In genomic region chr11:114786326-114786725, GRCm38 (mm10) we compare ENCODE assay signal across 9 mouse cellular contexts. TPM values are rescaled to one million over a fixed set of nuclear protein-coding genes. Genes with fewer than 3 reads are reported as not detected.
DNase-seq lines count a peak whose midpoint lies in the region; ATAC-seq lines count a peak whose summit lies in the region.
"Had no signal": no experiment of that assay in that cellular context is flagged by ENCODE, and none has a peak within 500 bp of the region (broad histone marks: within the 10 kb centered on the region; RNA-seq: fewer than 3 reads in every experiment).

No protein-coding gene starts in this region.

- H3K9me3 ChIP-seq in heart, embryonic 16.5 days (replicated peaks; ENCODE audit: control insufficient read depth, low read length) = no peaks in the 10 kb centered on the region
- no peaks in the 10 kb centered on the region for H3K9me3 ChIP-seq in forebrain, embryonic 12.5 days
- H3K9me3 ChIP-seq in limb, embryonic 13.5 days = no peaks in the 10 kb centered on the region

- no peak for DNase-seq in heart, postnatal 4 days
- DNase-seq in R1 (ENCODE audit: low read depth, low spot score) = peak; percentile 44
- DNase-seq in right cerebral cortex, postnatal 36 days (ENCODE audit: low spot score in 2 of 2) = peak; percentile 61 to 64
- DNase-seq in spleen, adult 18-20 months = no peak
- DNase-seq in cerebellum, adult 9-10 months = no peak

- H3K4me2 ChIP-seq in heart, embryonic 16.5 days (ENCODE audit: low read depth, low read length) = peak overlapping the region; percentile 56
- H3K4me2 ChIP-seq in forebrain, embryonic 12.5 days = peak overlapping the region; percentile 55
- H3K4me2 ChIP-seq in limb, embryonic 13.5 days (replicated peaks) = peak overlapping the region; percentile 61

- peaks cover 6% of the 10 kb centered on the region; the same call in 1 of the 2 replicates for H3K4me1 ChIP-seq in heart, embryonic 16.5 days (ENCODE audit: control insufficient read depth, insufficient read depth, low read length)
- H3K4me1 ChIP-seq in forebrain, embryonic 12.5 days = peaks cover 30% of the 10 kb centered on the region
- H3K4me1 ChIP-seq in limb, embryonic 13.5 days = peaks cover 8% of the 10 kb centered on the region

- 1% methylated on average over 43 of the region's 43 CpGs for WGBS in heart, embryonic 16.5 days
- 1% methylated on average over 43 of the region's 43 CpGs for WGBS in forebrain, embryonic 12.5 days
- 2% methylated on average over 43 of the region's 43 CpGs for WGBS in limb, embryonic 13.5 days

- peak overlapping the region; percentile 30; the same call in 1 of the 2 replicates for H3K9ac ChIP-seq in heart, embryonic 16.5 days (ENCODE audit: low read length)
- peak overlapping the region; percentile 40; the same call in 1 of the 2 replicates for H3K9ac ChIP-seq in forebrain, embryonic 12.5 days
- H3K9ac ChIP-seq in limb, embryonic 13.5 days = peak overlapping the region; percentile 48; the same call in 1 of the 2 replicates

- no peak overlapping the region for H3K27ac ChIP-seq in heart, embryonic 16.5 days (ENCODE audit: low read length)
- no peak overlapping the region for H3K27ac ChIP-seq in forebrain, embryonic 12.5 days
- no peak overlapping the region for H3K27ac ChIP-seq in limb, embryonic 13.5 days

- H3K4me3 ChIP-seq in heart, embryonic 16.5 days (ENCODE audit: low read length) = peak overlapping the region; percentile 38
- peak overlapping the region; percentile 33 for H3K4me3 ChIP-seq in forebrain, embryonic 12.5 days (replicated peaks)
- H3K4me3 ChIP-seq in limb, embryonic 13.5 days = peak overlapping the region; percentile 36

- H3K27me3 ChIP-seq in heart, embryonic 16.5 days (ENCODE audit: control insufficient read depth, insufficient read depth, low read length) = peaks cover 77% of the 10 kb centered on the region
- H3K27me3 ChIP-seq in forebrain, embryonic 12.5 days = peaks cover 73% of the 10 kb centered on the region
- H3K27me3 ChIP-seq in limb, embryonic 13.5 days = peaks cover 99% of the 10 kb centered on the region

- no peaks in the 10 kb centered on the region for H3K36me3 ChIP-seq in heart, embryonic 16.5 days (ENCODE audit: control insufficient read depth, insufficient read depth)
- H3K36me3 ChIP-seq in forebrain, embryonic 12.5 days (replicated peaks) = no peaks in the 10 kb centered on the region
- H3K36me3 ChIP-seq in limb, embryonic 13.5 days = no peaks in the 10 kb centered on the region

- peak; percentile 56 for ATAC-seq in heart, embryonic 16.5 days (replicated peaks; ENCODE audit: extremely low read depth, insufficient read depth, low FRiP score)
- peak; percentile 73 for ATAC-seq in forebrain, embryonic 12.5 days (ENCODE audit: low FRiP score)
- peak; percentile 17; the same call in 1 of the 2 replicates for ATAC-seq in limb, embryonic 13.5 days (ENCODE audit: low FRiP score, low read depth)

RNA-seq across cellular contexts. Expression of gene Btbd17, which starts 9.4 kb away (rescaled TPM):
- polyA plus RNA-seq in heart, embryonic 16.5 days (2015; fragmentation: Nextera tagmentation; extraction: Ambion mirVana) = not detected in 2 replicates
- total RNA-seq in heart, postnatal 4 days (2021) = under 1 TPM; 0.17 to 0.25 TPM
- polyA plus RNA-seq in forebrain, embryonic 12.5 days (2016; fragmentation: Nextera tagmentation; extraction: Ambion mirVana) = 41.6 and 44.8 TPM in 2 replicates
- 1.7 TPM in 2 replicates for polyA plus RNA-seq in limb, embryonic 13.5 days (2015; fragmentation: Nextera tagmentation; extraction: Ambion mirVana)

RNA-seq across cellular contexts. Expression of gene Gpr142, which starts 12.4 kb away (rescaled TPM):
- polyA plus RNA-seq in heart, embryonic 16.5 days (2015; fragmentation: Nextera tagmentation; extraction: Ambion mirVana) = not detected in 2 replicates
- total RNA-seq in heart, postnatal 4 days (2021) = not detected
- not detected in 2 replicates for polyA plus RNA-seq in forebrain, embryonic 12.5 days (2016; fragmentation: Nextera tagmentation; extraction: Ambion mirVana)
- polyA plus RNA-seq in limb, embryonic 13.5 days (2015; fragmentation: Nextera tagmentation; extraction: Ambion mirVana) = not detected in 2 replicates
- total RNA-seq: left cerebral cortex, postnatal 10 days had no signal

RNA-seq across cellular contexts. Expression of gene Kif19a, which starts 21.1 kb away (rescaled TPM):
- 0.16 and 0.25 TPM in 2 replicates for polyA plus RNA-seq in heart, embryonic 16.5 days (2015; fragmentation: Nextera tagmentation; extraction: Ambion mirVana)
- total RNA-seq in heart, postnatal 4 days (2021) = under 1 TPM; 0.26 to 0.81 TPM
- polyA plus RNA-seq in forebrain, embryonic 12.5 days (2016; fragmentation: Nextera tagmentation; extraction: Ambion mirVana) = 0.80 and 1.4 TPM in 2 replicates
- 0.09 and 0.23 TPM in 2 replicates for polyA plus RNA-seq in limb, embryonic 13.5 days (2015; fragmentation: Nextera tagmentation; extraction: Ambion mirVana)

RNA-seq across cellular contexts. Expression of gene Dnaic2, which starts 59.1 kb away (rescaled TPM):
- polyA plus RNA-seq in heart, embryonic 16.5 days (2015; fragmentation: Nextera tagmentation; extraction: Ambion mirVana) = 1.1 and 1.3 TPM in 2 replicates
- under 1 TPM; 0.79 to 0.88 TPM for total RNA-seq in heart, postnatal 4 days (2021)
- 1.9 and 2.0 TPM in 2 replicates for polyA plus RNA-seq in forebrain, embryonic 12.5 days (2016; fragmentation: Nextera tagmentation; extraction: Ambion mirVana)
- polyA plus RNA-seq in limb, embryonic 13.5 days (2015; fragmentation: Nextera tagmentation; extraction: Ambion mirVana) = 0.83 and 0.95 TPM in 2 replicates

Comparison
In these comparisons a context has a peak if more than half of its experiments do, and no peak if none do; other contexts are left out.
1. ATAC-seq: peak in every context shown above with its lines; median percentile 73 in forebrain, embryonic 12.5 days; 56 in heart, embryonic 16.5 days; 17 in limb, embryonic 13.5 days.
2. DNase-seq: peak in R1 (single experiment) and right cerebral cortex, postnatal 36 days (2 of 2); none in heart, postnatal 4 days (single experiment), spleen, adult 18-20 months (0 of 2) and cerebellum, adult 9-10 months (single experiment).
3. RNA of gene Btbd17, which starts 9.4 kb away (polyA plus RNA-seq): 41.6 to 44.8 TPM in forebrain, embryonic 12.5 days; 1.7 TPM in limb, embryonic 13.5 days and not detected in heart, embryonic 16.5 days; every median in the first group is over 10 times any median in the second.
4. Peak in every context shown above with its lines, with median percentiles within 50 percentile points of each other: H3K4me2 ChIP-seq, H3K4me3 ChIP-seq and H3K9ac ChIP-seq.